Mouse (Mus musculus) T-helper 17 cell (primary cell): ENCODE measurements around the gene Rhbdf1.

Experiments used
- in situ Hi-C, 2 experiments: fragments of 300-600 bp; cut with MboI, MseI; formaldehyde crosslinking; loops; 1 replicate in 1 of 2; 2 replicates in 1 of 2; pipeline ENCODE4 v1.15.1; 2025; ENCODE audit warnings: high pct_unique_total_duplicates in 2 of 2

Rhbdf1 gene

GRCm38 (mm10) chr11:32242209-32242608 lies 20.1 kb upstream of the Rhbdf1 start:
- in situ Hi-C loops, result no loop called here

- in situ Hi-C loops, result no loop called here
These were observed 19.3 kb upstream of the Rhbdf1 start for GRCm38 (mm10) chr11:32241391-32241790.

GRCm38 (mm10) chr11:32238093-32238860 lies 16.2 kb upstream of the Rhbdf1 start:
- in situ Hi-C loops, result no loop called here

GRCm38 (mm10) chr11:32237411-32237795 lies 15.3 kb upstream of the Rhbdf1 start:
- in situ Hi-C loops, result no loop called here

- in situ Hi-C loops, result no loop called here
These were observed 14.8 kb upstream of the Rhbdf1 start for GRCm38 (mm10) chr11:32236712-32237410.

- in situ Hi-C loops, result no loop called here
These were observed 14.0 kb upstream of the Rhbdf1 start for GRCm38 (mm10) chr11:32236132-32236531.

GRCm38 (mm10) chr11:32235646-32236045 lies 13.5 kb upstream of the Rhbdf1 start:
- in situ Hi-C loops, result no loop called here

- in situ Hi-C loops, result no loop called here
These were observed 12.9 kb upstream of the Rhbdf1 start for GRCm38 (mm10) chr11:32234816-32235485.

GRCm38 (mm10) chr11:32233895-32234294 lies 11.8 kb upstream of the Rhbdf1 start:
- in situ Hi-C loops, result no loop called here

- in situ Hi-C loops, result no loop called here
These were observed 10.7 kb upstream of the Rhbdf1 start for GRCm38 (mm10) chr11:32232848-32233247.

- in situ Hi-C loops, result no loop called here
These were observed 9.0 kb upstream of the Rhbdf1 start for GRCm38 (mm10) chr11:32231125-32231524.

- in situ Hi-C loops, result no loop called here
These were observed 8.1 kb upstream of the Rhbdf1 start for GRCm38 (mm10) chr11:32230220-32230619.

GRCm38 (mm10) chr11:32228292-32228845 lies 6.3 kb upstream of the Rhbdf1 start:
- in situ Hi-C loops, result no loop called here

GRCm38 (mm10) chr11:32227555-32227954 lies 5.5 kb upstream of the Rhbdf1 start:
- in situ Hi-C loops, result no loop called here

GRCm38 (mm10) chr11:32227041-32227440 lies 4.9 kb upstream of the Rhbdf1 start:
- in situ Hi-C loops, result no loop called here

- in situ Hi-C loops, result no loop called here
These were observed 4.2 kb upstream of the Rhbdf1 start, which contains the start of gene Mpg for GRCm38 (mm10) chr11:32226124-32226871. TSS of gene Mpg (plus strand) at chr11:32226505.

GRCm38 (mm10) chr11:32225222-32226104 lies 3.4 kb upstream of the Rhbdf1 start:
- in situ Hi-C loops, result no loop called here

GRCm38 (mm10) chr11:32224468-32225139 lies 2.5 kb upstream of the Rhbdf1 start:
- in situ Hi-C loops, result no loop called here

- in situ Hi-C loops, result no loop called here
These were observed 1.3 kb upstream of the Rhbdf1 start for GRCm38 (mm10) chr11:32223297-32223967.
